Mouse (Mus musculus): ENCODE measurements at regions not wholly inside any gene's neighbourhood (a gene's known extent, or its start where the extent isn't known, plus 50 kb on each side); places are given as distances from the start of the nearest gene placed in this dataset.

- TF ChIP-seq CHD2 (IDR thresholded peaks at IDR 0.05; ENCODE audit: low read depth, low read length) (no peak), ZNF384 (IDR thresholded peaks at IDR 0.05; ENCODE audit: low read depth, low read length) (no peak)
Measured at GRCm38 (mm10) chrX:142464756-142465155, 74.4 kb upstream of the Acsl4 start.
